Mouse (Mus musculus) right cerebral cortex, postnatal 14 days (tissue): ENCODE results near the gene Slc28a1.
"Not testable (repeated sequence)": the region's sequence is repeated elsewhere in the genome, so short reads cannot be mapped to it uniquely, and the experiment has no call there.

Experiments
- DNase-seq: peaks from one replicate; pipeline ENCODE4 v3.0.0; 2022

The Slc28a1 gene

GRCm38 (mm10) chr7:81125215-81126175 lies 10.9 kb downstream of the Slc28a1 start:
- DNase-seq, result no peak

DNA sequence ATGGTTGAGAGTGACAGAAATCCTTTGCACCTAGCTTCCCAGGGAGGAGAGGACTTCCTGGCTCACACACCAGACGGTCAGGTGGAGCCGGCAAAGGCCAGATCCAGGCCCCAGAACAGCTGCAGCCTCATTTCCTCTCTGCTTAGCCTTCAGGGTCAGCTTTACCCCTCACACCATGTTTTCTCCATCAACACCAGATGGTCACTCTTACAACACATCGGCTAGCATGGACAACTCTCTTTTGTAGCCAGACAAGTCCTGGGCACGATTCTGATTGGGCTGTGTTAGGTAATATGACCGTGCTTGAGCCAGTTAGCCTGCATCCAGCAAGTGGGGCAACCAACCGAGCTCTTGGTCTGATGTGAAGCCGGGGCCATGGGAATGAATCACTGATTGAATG lies 17.3 kb downstream of the Slc28a1 start:
- DNase-seq, result no peak

GRCm38 (mm10) chr7:81132851-81133279 lies 18.3 kb downstream of the Slc28a1 start:
- no peak for DNase-seq

DNA sequence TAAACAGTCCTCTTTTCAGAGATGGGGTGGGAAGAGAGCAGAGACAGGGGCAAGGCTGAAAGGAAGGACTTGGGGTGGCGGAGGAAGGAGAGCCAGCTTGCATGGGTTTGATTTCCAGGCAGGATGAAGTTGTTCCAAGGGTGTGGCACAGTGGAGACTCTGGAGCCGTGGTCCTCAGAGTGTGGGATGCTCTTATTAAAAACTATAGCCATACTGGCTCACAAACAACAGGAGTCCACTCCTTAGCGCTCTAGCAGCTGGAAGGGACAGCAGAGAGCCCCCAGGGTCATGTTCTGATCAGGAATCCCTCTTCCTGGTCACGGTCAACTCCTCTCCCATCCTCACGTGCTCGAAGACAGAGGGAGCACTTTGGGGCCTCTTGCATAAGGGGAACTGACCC lies 18.8 kb downstream of the Slc28a1 start:
- DNase-seq, result no peak

DNA sequence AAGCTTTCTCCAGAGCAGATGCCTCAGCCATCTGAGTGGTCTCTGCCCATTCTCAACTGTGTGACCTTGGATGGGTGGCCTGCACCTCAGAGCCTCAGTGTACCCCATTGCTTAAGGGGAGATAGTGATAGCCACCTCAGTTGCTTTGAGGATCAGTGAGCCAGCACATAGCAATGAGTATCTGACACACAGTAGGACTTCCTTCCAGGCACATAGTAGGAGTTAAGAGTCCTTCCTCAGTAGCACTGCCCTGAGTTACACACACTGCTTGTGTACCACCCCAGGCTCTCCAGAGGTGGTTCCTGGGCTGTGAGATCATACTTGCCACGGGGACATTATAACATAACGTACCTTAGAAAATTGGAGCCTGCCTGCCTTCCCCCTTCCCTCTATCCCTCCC lies 19.3 kb downstream of the Slc28a1 start:
- DNase-seq, result no peak

GRCm38 (mm10) chr7:81134614-81135067 lies 20.0 kb downstream of the Slc28a1 start:
- peak; percentile 48 for DNase-seq

- DNase-seq, result no peak
Measured at GRCm38 (mm10) chr7:81137292-81137691, 22.7 kb downstream of the Slc28a1 start.

GRCm38 (mm10) chr7:81139100-81139499 lies 24.5 kb downstream of the Slc28a1 start:
- no peak for DNase-seq

DNA sequence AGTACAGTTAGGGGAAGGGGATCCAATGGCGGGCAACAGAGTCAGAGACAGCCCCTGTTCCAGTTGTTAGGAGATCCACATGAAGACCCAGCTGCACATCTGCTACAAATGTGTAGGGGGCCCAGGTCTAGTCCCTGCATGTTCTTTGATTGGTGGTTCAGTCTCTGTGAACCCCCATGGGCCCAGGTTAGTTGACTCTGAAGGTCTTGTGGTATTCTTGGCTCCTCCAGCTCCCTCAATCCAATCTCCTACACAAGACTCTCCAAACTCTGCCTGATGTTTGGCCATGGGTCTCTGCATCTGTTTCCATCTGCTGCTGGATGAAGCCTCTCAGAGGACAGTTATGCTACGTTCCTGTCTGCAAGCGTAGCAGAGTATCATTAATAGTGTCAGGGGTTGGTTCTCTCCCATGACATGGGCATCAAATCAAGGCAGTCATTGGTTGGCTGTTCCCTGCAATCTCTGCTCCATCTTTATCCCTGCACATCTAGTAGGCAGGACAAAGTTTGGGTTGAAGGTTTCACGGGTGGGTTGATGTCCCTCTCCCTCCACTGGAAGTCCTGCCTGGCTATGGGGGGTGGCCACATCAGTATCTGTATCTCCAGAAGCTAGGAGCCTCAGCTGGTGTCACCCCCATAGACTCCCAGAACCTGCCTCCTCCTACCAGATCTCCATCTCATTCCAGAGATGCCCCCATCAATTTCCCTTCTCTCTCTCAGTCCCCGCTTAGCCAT lies 25.2 kb downstream of the Slc28a1 start:
- no peak for DNase-seq

DNA sequence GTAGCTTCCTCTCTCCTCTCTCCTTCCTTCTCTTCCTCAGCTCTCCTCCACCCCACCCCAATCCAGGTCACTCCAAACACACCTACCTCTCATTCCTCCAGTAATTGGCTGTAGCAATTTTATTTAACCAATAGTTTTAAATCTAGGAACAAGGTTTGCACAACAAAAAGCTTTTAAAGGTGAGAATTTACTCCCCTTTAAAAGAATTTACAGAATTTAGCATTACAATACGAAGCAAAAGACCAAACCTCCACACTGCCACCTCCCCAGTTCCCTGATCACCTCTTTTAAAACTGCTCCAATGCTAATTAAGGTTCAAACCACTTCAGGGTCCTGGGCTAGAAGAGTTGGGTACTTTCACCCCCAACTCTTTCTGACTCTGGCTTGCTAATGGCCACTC lies 26.9 kb downstream of the Slc28a1 start:
- DNase-seq, result no peak

- DNase-seq, result not testable (repeated sequence)
Measured at GRCm38 (mm10) chr7:81143056-81143455, 28.5 kb downstream of the Slc28a1 start.

- DNase-seq, result no peak
Measured at GRCm38 (mm10) chr7:81149759-81150158, 35.2 kb downstream of the Slc28a1 start.

DNA sequence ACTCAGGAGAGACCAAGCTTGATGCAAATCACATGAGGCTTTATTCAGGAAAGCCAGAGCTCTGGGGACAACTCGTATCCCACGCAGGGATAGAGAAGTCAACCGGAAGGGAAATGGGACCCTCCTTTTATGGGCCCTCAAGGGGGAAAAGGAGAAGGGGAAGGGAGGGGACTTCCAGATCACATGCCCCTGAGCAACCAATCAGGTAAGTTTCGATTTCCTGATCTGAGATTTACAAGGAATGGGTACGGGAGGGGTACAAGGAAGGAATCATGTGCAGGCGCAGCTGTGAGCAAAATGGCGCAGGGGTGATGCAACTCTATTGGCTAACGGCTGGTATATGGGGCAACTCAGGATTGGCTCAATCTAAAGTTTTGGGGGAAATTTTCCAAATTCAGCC lies 36.6 kb downstream of the Slc28a1 start:
- no peak for DNase-seq

GRCm38 (mm10) chr7:81152306-81152705 lies 37.7 kb downstream of the Slc28a1 start:
- no peak for DNase-seq

- DNase-seq, result no peak
Measured at GRCm38 (mm10) chr7:81152826-81153225, 38.2 kb downstream of the Slc28a1 start.

DNA sequence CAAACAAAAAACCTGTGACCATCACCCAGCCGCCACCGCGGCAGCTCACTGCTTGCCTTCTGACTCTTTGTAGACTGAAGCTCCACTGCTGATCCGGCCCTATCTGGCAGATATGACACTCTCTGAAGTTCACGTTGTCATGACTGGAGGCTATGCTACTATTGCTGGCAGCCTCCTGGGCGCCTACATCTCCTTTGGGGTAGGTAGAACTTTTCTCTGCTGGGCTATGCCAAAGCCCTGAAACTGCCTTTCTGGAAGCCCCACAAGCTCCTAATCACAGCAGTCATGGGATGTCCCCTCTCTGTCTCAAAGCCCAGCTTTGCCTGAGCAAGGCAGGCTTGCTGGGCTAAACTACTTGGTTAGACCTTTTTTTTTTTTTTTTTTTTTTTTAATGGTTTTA lies 38.7 kb downstream of the Slc28a1 start:
- DNase-seq, result no peak

DNA sequence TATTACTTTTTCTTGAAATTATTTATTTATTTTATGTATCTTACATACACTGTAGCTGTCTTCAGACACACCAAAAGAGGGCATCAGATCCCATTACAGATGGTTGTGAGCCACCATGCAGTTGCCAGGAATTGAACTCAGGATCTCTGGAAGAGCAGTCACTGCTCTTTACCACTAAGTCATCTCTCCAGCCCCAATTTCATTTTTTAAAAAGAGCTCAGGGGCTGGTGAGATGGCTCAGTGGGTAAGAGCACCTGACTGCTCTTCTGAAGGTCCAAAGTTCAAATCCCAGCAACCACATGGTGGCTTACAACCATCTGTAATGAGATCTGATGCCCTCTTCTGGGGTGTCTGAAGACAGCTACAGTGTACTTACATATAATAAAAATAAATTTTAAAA lies 39.6 kb downstream of the Slc28a1 start:
- not testable (repeated sequence) for DNase-seq

- peak; percentile 34 for DNase-seq
Measured at GRCm38 (mm10) chr7:81154960-81155359, 40.4 kb downstream of the Slc28a1 start.

DNA sequence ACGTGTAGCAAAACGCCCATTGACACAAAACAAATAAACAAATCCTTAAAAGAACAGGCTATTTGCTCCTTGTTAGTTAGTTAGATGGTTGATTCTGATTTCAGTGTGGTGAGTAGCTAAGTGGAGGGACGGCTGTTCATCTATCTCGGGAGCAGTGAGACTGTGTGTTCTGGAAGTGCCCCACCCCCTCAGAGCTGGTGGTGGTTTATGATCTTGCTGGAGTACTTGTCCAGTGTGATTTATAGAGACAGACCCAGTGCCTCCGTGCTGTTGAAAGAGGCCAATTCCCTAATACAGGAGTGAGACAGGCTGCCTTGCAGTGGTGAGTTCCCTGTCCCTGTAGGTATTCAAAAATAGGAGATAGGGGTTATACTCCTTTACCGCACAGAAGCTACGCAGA lies 44.3 kb downstream of the Slc28a1 start:
- DNase-seq, result no peak

DNA sequence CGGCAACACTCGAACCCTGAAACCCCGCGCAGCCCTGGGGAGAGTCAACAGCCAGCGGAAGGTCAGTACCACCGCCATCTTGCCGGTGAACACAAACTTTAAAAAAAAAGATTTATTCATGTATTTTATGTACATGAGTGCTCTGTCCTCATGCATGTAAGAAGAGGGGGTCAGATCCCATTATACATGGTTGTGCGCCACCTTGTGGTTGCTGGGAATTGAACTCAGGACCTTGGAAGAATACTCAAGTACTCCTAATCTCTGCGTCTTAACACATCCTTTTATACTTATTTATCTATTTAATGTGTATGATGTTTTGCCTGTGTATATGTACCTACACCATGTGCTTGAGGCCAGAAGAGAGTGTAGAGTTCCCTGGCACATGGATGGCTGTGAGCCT lies 47.1 kb downstream of the Slc28a1 start:
- DNase-seq, result peak; percentile 30

DNA sequence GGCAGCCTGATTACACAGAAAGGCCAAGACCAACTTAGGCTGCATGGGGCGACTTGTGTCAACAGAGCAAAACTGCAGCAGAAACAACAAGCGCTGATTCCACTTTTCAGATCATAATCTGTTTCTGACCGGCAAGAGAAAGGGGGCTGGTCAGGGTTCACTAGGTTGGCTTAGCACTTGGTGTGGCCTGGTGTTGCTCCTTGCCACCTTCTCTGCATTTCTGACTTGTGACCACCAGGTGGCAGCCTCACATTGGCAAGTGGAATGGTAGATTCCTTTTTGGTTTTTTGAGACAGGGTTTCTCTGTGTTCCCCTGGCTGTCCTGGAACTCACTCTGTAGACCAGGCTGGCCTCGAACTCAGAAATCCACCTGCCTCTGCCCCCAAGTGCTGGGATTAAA lies 47.7 kb downstream of the Slc28a1 start:
- peak; percentile 82 for DNase-seq

GRCm38 (mm10) chr7:81164411-81164810 lies 49.8 kb downstream of the Slc28a1 start:
- no peak for DNase-seq

GRCm38 (mm10) chr7:81167124-81167523 lies 52.5 kb downstream of the Slc28a1 start:
- no peak for DNase-seq

GRCm38 (mm10) chr7:81169351-81169750 lies 54.8 kb downstream of the Slc28a1 start:
- DNase-seq, result no peak
